Mouse (Mus musculus) ovary, postnatal 14 days (tissue): ENCODE measurements around the gene Itgb7.
"Not testable (repeated sequence)": the region's sequence is repeated elsewhere in the genome, so short reads cannot be mapped to it uniquely, and the experiment has no call there.

Experiments used
- DNase-seq: peaks from one replicate; pipeline ENCODE4 v3.0.0; 2022; ENCODE audit warnings: low spot score

Itgb7 gene

DNA sequence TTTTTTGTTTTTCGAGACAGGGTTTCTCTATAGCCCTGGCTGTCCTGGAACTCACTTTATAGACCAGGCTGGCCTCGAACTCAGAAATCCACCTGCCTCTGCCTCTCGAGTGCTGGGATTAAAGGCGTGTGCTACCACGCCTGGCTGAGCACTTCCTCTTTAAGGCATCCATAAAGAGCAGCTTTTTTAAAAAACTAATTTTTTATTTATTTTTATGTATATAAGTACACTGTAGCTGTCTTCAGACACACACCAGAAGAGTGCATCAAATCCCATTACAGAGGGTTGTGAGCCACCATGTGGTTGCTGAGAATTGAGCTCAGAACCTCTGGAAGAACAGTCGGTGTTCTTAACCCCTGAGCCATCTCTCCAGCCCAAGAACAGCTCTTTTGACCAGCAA, 6.1 kb downstream of the Itgb7 start:
- DNase-seq = not testable (repeated sequence)

DNA sequence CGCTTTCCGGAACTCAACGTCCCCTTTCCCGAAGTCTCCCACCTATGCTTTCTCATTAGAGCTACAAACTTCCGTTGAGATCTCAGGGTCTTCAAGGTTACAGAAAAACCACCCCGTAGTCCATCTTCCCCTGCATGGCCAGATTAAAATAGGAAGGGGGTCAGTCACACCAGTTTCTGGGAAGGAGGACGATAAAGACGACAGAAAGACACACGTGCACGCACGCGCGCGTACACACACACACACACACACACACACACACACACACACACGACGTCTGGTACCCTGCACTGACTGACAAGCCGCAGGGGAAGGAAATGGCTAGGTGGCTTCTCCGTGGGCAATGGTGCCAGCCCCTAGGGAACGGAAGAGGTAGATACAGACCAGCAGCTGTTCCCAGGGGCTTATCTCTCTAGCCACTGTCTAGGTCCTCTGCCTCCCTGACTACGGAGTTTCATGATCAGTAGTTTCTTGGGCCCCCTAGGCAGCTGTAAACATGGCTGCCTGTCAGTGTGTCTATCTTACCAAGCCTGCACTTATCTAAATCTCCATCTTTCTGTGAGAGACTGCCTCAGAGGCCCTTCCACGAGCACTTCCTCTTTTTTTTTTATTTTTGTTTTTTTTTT, 6.6 kb downstream of the Itgb7 start:
- DNase-seq = no peak

DNA sequence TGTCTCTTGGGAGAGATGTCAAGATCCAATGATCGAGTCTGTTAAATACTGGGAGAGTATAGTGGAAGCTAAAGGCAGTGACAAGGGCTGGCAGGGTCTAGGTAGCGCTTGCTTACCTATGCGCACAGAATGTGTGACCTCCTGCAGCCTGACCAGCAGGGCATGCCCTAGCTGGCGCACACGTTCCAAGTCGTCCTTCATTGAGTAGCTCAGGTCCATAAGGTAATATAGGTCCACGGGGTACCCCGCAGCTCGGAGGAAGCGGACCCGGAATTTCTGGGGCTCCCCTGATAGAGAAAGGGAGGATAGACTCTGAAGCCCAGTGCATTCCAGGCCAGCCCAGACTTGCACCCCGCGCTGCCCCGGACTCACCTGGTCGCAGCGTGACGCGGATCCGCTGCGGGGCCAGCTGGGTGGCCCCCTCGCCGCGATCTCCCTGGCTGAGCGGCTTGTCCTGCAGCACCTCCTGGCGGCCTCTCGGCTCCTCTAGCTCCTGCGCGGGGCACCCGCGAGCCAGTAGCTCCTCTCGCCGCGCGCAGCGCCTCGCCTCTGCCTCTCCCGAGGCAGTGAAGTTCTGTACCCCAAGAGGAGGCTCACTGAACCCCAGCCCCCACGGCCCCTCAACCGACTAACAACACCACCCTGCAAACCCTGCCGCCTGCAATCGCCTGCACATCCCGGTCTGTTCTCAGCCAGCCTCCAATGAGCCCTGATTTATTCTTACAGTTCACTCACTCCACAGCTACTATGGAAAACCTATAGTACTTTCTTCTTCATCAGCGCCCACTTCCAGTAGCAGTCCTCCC, 7.4 kb downstream of the Itgb7 start:
- DNase-seq = peak; percentile 76

DNA sequence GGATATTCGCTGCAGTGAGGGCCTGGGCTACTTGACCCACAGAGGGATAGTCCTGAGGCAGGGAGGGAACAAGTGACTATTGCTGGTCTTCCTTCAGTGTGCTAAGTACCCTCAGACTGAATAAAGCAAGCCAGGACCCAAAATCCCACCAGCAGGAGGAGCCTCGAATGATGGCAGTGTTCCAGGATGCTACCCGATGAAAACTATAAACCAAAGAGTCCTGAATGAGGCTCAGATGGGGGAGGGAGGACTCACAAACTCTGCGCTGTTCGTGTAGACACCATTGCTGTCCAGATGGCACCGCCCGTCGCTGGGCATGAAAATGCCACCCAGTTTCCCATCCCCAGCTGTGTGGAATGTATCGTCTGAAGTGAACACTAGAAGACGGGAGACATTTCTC, 9.4 kb downstream of the Itgb7 start:
- DNase-seq = no peak

DNA sequence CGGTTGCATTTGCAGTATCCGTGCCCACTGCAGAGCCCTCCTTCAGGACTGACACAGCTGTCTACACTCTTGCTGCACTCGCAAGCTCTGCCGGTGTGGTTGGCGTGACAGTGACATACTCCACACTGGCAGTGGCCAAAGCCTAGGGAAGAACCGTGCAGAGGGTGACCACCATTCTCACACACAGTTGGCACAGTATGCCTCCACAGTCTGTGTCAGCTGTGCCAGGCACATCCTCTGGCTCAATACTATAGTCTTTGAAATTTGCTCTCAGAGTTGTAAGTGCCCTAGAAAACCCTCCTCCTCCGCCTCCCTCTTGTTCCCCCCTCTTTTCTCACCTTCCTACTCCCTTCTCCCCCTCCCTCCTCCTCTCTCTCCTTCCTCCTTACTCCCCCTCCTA, 14.4 kb downstream of the Itgb7 start:
- no peak for DNase-seq

DNA sequence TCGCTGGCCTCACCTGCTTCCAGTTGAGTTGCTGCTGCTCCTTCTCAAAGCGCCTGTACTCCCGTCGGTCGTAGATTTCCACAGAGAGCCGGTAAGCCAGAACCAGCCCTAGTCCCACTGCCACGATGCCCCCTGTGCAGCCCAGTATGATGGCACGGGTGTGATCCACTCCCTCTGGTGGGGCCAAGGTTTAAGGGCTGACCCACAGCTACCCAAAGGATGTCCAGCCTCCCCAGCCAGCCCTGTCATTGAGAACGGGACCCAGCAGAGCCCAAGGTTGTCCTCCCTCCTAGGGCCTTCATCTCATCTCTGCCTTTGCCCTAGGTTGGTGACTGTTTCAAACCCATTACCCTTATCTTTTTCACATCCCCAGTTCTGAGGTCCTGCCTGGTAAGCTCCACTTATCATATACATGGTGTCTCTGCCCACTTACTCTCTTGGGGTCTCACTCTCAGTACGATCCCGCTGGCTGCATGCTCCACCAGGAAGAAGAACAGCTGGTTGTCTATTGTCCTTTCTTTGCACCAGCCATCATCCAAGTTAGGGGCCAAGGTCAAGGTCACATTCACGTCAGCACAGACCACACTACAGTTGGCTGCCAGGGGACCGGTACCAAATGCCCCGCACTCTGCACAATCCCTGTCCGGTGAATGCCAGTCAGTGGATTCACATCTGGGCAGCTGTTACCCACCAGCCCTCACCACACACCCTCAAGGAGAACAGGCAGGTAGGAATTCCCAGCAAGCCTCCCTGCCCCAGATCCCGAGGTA, 15.1 kb downstream of the Itgb7 start:
- no peak for DNase-seq

DNA sequence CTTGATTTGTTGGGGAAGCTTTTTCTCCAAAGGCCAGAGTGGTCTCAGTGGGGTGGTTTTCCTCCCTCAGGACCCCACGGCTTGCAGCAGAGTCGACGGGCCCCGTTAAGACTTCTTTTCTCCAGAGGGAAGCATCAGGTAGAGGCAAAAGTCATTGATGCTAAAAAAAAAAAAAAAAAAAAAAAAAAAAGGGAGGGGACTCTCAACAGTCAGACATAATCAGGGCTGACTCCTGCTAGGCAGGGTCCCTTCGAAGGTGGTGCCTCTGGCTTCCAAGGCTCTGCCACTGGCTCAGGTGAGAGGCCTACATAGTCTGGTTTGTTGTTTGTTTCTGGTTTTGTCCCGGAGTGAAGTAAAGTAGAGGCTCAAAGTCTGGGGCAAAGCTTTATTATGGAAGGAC, 16.1 kb downstream of the Itgb7 start:
- DNase-seq = no peak

DNA sequence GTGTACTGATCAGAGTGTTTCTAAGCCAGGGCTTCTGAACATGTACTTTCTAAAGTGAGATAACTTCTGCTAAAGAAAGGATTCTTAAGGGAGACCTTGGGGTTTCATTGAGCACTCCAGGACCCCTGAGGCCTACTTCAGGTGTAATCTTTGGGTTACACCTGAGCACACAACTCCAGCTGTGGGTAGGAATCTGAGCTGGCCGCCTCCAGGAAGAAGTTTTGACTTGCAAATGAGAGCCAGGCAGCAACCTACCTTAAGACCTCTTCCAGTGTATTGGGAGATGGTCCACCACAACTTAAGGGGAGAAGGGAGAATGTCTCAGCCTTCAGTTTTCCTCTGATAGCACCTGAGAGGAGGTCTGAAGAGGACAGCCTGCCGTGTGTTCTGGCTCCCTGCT, 17.6 kb downstream of the Itgb7 start:
- no peak for DNase-seq

DNA sequence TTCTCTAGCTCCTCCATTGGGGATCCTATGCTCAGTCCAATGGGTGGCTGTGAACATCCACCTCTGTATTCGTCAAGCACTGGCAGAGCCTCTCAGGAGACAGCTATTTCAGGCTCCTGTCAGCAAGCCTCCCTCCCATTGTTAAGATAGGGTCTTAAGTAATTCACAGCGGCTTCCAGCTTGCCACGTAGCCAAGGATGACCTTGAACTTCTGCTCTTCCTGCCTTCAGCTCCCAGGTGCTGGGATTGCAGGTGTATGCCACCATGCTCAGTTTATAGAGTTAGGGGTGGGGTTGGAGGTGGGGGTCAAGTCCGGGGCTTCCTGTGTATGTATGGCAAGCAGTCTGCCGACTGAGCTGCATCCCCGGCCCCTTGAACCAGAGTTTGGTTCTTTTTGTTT, 19.8 kb downstream of the Itgb7 start:
- DNase-seq = no peak

DNA sequence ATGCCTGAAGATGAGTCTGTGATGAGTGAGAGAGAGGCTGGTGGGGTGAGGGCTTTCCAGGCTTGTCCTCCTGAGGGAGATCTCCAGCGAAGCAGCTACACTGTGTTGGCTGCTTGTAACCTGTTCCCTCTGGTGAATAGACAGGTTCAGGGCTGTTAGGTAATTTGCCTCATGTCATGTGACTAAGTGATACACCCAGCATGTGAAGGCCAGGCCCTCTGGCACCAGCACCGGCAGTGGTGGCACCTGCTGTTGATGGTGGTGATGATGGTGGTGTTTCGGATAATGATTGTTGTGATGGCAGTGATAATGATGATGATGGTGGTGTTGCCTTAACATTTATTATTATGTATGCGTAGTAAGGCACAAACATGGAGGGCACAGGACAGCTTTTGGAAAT, 20.9 kb downstream of the Itgb7 start:
- DNase-seq = no peak

DNA sequence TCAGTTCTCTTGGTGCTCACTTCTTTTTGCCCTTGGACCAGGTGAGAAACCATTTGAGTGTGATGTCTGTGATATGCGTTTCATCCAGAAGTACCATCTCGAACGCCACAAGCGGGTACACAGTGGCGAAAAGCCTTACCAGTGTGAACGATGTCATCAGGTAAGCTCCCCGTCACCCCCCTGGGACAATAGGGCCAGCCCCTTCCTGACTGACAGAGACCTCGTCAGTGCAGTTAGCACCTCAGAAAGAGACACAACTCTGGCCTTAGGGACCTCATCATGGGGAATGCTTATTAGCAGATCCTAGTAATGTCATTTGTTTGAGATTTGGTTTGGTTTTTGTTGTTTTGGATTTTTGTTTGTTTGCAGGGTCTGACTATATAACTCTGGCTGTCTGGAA, 22.6 kb downstream of the Itgb7 start:
- no peak for DNase-seq

DNA sequence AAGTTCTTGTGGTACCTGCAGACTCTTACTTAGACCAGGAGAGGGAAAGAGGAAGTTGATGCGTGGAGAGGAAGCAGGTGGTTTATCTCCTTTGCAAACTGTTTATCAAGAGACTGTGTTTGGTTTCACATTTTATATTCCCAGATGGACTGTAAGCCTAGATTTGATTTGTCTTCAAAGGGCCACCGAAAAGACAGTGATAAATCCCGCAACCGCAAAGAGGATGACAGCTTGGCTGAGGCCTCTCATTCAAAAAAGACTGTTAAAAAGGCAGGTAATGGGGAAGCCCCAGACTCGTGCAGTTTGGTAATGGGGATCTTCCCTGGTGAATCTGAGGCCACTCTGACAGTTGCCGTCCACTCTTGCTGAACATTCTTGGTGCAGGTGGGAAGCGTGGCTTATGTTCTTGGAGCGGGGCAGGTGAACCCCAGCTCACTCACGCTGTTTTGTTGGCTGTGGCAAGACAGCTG, 23.6 kb downstream of the Itgb7 start:
- DNase-seq = no peak

DNA sequence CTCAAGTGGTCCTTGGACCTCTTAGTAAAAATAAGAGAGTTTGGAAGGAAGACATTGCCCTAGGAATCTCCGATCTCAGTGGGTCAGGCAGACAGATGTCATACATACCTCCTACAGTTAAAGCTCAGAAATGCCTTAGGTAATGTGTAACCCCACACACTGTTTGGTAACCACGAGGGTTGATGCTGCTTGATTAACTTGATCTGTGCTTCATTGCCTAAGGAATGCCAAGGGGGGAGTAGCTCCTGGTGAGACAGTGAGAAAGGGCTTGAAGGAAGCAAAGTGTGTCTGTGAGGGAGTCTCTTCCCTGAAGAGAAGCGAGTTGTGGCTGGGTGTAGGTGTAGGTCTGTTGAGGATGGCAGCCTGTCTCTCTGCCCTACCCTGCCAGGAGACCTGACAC, 24.4 kb downstream of the Itgb7 start:
- no peak for DNase-seq

DNA sequence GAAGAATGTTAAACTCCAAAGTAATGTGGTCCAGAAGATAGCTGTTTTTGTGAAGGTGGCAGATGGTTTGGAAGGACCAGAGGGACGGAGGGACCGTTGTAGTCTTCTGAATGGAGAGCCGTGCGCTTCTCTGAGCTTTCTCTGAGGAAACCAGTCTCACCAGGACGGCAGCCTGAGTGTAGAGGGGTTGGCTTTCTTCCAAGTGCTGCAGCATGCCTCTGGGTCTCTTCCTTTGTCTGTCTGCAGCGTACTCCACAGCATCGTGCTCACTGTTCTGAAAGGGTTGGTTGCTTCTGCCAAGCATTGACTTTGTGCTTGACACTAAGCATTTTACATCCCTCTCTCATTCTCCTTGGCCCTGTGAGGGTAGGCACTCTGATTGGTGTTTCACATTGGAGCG, 26.0 kb downstream of the Itgb7 start:
- no peak for DNase-seq

DNA sequence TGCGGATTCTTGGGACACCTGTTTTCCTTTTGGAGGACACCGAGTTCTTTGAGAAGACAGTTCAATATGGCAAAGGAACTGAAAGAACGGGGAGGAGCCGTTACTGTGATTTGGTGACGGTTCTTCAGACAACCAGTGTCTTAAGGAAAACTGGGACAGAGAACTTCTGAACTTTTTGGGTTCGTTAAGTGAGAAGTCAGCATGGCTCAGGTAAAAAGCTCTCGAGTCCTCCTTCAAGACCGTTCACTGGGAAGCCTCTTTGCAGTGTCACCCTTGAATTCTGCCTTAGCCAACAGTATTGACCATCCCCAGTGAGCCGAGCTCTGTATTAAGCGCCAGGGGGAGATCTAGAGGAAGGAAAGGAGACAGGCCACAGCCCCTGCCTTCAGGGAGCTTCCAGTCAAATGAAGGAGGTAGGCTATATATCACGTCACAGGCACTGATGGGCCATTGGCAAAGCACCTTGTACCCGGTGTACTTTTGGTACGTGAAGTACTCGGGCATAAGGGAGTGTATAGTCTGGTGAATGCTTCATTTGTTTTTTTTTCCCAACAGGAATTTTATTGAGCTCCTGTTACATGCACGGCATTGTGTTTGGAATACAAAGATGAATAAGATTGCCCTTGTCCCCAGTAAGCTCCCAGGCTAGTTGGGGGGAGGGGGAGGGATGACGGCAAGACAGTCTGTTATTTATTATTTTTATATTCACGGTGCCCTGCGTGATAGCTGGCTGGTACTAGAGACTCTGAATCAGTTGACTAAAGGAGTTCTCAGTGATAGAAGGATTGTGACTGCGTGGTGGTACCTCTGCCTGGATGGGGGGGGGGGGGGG, 26.9 kb downstream of the Itgb7 start, which contains the start of gene Csad:
Gene Csad (minus strand): TSS at position 51 of the 832 bp plus-strand sequence.
- DNase-seq = no peak

DNA sequence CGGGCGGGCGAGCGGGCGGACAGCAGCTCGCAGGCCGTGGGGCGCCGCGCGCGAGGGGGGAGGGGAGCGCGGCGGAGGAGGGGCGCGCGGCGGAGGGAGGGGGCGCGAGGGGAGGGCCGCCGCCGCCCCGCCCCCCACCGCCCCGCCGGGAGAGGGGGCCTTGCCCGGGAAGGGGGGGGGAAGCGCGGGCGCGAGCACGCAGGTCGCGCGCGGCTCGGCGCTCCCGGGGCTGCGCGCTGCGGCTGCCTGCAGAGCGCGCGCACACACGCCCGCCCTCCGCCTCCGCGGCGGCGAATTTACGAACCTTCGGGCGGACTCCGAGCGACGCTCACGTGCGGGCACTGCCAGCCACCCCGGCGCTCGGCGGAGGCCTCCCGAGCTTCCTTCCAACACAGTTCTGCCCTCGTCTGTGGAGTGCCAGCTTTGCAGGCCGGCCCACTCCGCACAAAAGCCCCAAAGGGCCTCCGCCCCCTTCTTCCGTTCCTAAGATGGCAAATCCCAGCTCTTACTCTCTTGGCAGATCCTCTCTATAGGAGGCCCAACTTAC, 27.8 kb downstream of the Itgb7 start:
- peak; percentile 52 for DNase-seq

DNA sequence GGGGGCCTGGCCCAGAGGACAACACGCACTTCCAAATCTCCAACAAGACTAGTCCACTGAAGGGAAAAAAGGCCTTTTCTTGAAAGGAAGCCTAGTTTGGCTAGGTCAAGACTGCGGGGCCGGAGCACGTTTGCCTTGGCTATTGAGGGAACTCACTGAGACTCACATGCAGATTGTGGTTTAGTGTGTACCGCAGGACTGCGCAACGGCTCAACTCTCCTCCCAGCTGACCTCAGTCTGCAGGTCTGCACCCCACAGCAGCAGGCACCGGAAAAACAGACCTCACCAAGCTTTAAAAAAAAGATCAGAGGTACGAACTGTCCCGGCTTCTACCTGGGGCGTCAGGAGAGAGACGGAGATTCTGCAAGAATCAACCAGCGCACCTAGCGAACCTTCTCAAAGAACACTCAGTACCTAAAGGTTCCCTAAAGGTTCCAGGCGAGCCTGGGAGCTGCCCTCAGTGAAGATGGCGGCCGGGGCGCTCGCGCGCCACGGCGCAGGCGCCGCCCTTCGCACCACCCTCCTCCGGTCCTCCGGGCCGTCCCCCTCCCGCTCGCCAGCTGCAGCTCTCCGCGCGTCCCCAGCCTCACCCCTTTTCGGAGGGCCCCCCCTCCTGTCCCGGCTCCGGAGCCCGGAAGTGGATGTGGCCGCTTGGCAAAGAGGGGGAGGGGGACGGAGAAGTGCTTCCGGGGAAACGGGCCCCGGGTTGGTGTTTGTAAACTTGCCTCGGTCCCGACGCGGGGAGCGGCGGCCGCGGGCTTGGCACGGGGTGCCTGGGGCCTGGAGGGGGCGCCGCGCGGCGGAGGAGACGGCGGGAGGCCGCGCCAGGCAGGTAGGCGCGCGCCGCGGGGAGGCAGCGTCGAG, 28.5 kb downstream of the Itgb7 start, which contains the start of gene Zfp740:
Gene Zfp740 (plus strand): TSS at position 279 of the 864 bp plus-strand sequence.
- peak; percentile 88 for DNase-seq

DNA sequence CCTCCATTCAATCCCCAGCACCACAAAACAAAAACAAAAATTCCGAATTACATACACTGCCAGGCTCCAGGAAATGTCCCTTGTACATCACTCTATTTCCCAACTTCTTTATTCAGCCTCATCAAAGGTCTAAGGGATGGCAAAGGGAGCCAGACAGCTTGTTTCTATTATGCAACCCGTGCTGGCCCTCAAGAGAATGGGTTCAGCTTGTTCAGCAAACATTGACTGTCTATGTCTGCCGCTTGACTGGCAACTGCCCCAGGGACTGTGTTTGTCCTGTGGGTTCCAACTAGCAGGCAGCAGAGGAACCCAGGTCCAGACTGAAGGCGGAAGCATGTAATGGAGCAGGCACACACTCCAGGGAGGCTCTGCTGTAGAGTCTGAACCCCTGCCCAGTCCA, 32.9 kb downstream of the Itgb7 start:
- DNase-seq = no peak

DNA sequence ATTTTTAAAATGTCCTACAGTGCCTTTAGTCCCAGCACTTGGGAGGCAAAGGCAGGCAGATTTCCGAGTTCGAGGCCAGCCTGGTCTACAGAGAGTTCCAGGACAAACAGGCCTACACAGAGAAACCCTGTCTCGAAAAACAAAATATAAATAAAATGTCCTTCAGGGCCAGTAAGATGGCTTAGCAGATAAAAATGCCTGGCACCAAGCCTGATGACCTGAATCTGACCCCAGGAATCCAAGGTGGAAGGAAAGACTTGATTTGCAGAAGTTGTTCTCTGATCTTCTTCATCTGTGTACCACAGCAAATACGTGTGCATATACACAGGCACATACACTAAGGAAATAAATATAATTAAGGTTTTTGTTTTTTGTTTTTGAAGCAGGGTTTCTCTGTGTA, 36.4 kb downstream of the Itgb7 start:
- DNase-seq = no peak

DNA sequence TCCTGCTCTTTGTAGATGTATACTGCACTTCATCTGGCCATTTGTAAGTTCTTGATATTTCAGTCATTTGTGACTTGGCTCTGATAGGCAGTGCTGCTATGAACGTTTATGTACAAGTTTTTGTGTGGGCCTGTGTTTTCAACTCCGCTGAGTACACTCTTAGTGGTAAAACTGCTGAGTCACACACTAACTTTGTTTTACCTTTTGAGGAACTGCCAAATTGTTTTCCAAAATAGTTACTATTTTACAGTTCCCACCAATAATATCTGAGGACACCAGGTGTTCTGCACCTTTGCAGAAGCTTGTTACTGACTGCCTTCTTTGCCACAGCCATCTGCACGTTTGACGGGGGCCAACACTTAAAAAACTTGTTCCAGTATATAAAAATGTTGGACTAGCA, 37.3 kb downstream of the Itgb7 start:
- no peak for DNase-seq

DNA sequence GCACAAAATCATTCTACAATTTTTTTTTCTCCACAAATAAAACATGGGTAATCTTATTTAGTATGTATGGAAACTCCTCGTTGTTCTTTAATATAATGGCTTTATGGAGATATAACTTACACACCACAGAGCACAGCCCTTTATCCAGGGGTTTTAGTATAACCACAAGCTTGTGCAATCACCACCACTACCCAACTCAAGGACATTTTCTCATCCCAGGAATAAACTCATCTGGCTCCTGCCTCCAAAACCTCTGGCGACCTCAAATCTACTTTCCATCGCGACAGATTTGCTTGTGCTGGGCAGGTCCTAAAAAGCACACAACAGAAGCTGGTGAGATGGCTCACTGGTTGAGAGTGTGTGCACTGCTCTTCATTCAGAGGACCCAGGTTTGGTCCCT, 38.1 kb downstream of the Itgb7 start:
- DNase-seq = no peak
